Mouse (Mus musculus): ENCODE results near the gene Sptbn1. TPM values are rescaled to one million over a fixed set of nuclear protein-coding genes. Genes with fewer than 3 reads are reported as not detected.

Sptbn1 gene
- polyA plus RNA-seq, 1 experiment = 342 TPM

GRCm38 (mm10) chr11:30177145-30177840 lies 90.7 kb downstream of the Sptbn1 start:
- DNase-seq (ENCODE audit: extremely low spot score in 1 of 2, low spot score in 1 of 2) = no peak

- no peak for DNase-seq (ENCODE audit: extremely low spot score in 1 of 2, low spot score in 1 of 2)
Measured at GRCm38 (mm10) chr11:30176111-30176510, 91.9 kb downstream of the Sptbn1 start.

- DNase-seq (ENCODE audit: extremely low spot score in 1 of 2, low spot score in 1 of 2) = no peak
Measured at GRCm38 (mm10) chr11:30175623-30176022, 92.4 kb downstream of the Sptbn1 start.

GRCm38 (mm10) chr11:30171586-30172178 lies 96.3 kb downstream of the Sptbn1 start:
- no peak for DNase-seq (ENCODE audit: extremely low spot score in 1 of 2, low spot score in 1 of 2)

- DNase-seq (ENCODE audit: extremely low spot score in 1 of 2, low spot score in 1 of 2) = no peak
Measured at GRCm38 (mm10) chr11:30171184-30171583, 96.8 kb downstream of the Sptbn1 start.

- DNase-seq (ENCODE audit: extremely low spot score in 1 of 2, low spot score in 1 of 2) = no peak
Measured at GRCm38 (mm10) chr11:30166551-30166922, 101.4 kb downstream of the Sptbn1 start.

- DNase-seq (ENCODE audit: extremely low spot score in 1 of 2, low spot score in 1 of 2) = no peak
Measured at GRCm38 (mm10) chr11:30165861-30166550, 102.0 kb downstream of the Sptbn1 start.

- DNase-seq (ENCODE audit: extremely low spot score in 1 of 2, low spot score in 1 of 2) = no peak
Measured at GRCm38 (mm10) chr11:30164515-30165214, 103.3 kb downstream of the Sptbn1 start.

- DNase-seq (ENCODE audit: extremely low spot score in 1 of 2, low spot score in 1 of 2) = no peak
Measured at GRCm38 (mm10) chr11:30163870-30164269, 104.1 kb downstream of the Sptbn1 start.

GRCm38 (mm10) chr11:30163081-30163480 lies 104.9 kb downstream of the Sptbn1 start:
- no peak for DNase-seq (ENCODE audit: extremely low spot score in 1 of 2, low spot score in 1 of 2)

- no peak for DNase-seq (ENCODE audit: extremely low spot score in 1 of 2, low spot score in 1 of 2)
Measured at GRCm38 (mm10) chr11:30161744-30162143, 106.2 kb downstream of the Sptbn1 start.

- DNase-seq (ENCODE audit: extremely low spot score in 1 of 2, low spot score in 1 of 2) = peak; percentile 15 to 51
Measured at GRCm38 (mm10) chr11:30161173-30161650, 106.8 kb downstream of the Sptbn1 start.

GRCm38 (mm10) chr11:30160625-30161172 lies 107.3 kb downstream of the Sptbn1 start:
- no peak for DNase-seq (ENCODE audit: extremely low spot score in 1 of 2, low spot score in 1 of 2)

GRCm38 (mm10) chr11:30159545-30160255 lies 108.3 kb downstream of the Sptbn1 start:
- no peak for DNase-seq (ENCODE audit: extremely low spot score in 1 of 2, low spot score in 1 of 2)

- DNase-seq (ENCODE audit: extremely low spot score in 1 of 2, low spot score in 1 of 2) = no peak
Measured at GRCm38 (mm10) chr11:30158028-30158700, 109.8 kb downstream of the Sptbn1 start.

GRCm38 (mm10) chr11:30155887-30156286 lies 112.1 kb downstream of the Sptbn1 start:
- no peak for DNase-seq (ENCODE audit: extremely low spot score in 1 of 2, low spot score in 1 of 2)

GRCm38 (mm10) chr11:30154980-30155379 lies 113.0 kb downstream of the Sptbn1 start:
- DNase-seq (ENCODE audit: extremely low spot score in 1 of 2, low spot score in 1 of 2) = no peak

- no peak for DNase-seq (ENCODE audit: extremely low spot score in 1 of 2, low spot score in 1 of 2)
Measured at GRCm38 (mm10) chr11:30148888-30149287, 119.1 kb downstream of the Sptbn1 start.

GRCm38 (mm10) chr11:30148378-30148777 lies 119.6 kb downstream of the Sptbn1 start:
- no peak for DNase-seq (ENCODE audit: extremely low spot score in 1 of 2, low spot score in 1 of 2)

GRCm38 (mm10) chr11:30147882-30148281 lies 120.1 kb downstream of the Sptbn1 start:
- DNase-seq (ENCODE audit: extremely low spot score in 1 of 2, low spot score in 1 of 2) = no peak
